Mouse (Mus musculus): Measurements from ENCODE around the gene Ssxb9.
"Not testable (repeated sequence)": the region's sequence is repeated elsewhere in the genome, so short reads cannot be mapped to it uniquely, and the experiment has no call there.

Gene Ssxb9

GRCm38 (mm10) chrX:8366678-8367077, at the start of gene Ssxb9:
Gene Ssxb9 (plus strand): TSS chrX:8366978.
- DNase-seq (ENCODE audit: low read depth, low spot score): not testable (repeated sequence)

- DNase-seq (ENCODE audit: low read depth, low spot score): no peak
These were observed 39.7 kb upstream of the Ssxb9 start, which contains the start of gene Ssxb10 for GRCm38 (mm10) chrX:8327124-8327523. Gene Ssxb10 (plus strand): TSS chrX:8327424.

DNA sequence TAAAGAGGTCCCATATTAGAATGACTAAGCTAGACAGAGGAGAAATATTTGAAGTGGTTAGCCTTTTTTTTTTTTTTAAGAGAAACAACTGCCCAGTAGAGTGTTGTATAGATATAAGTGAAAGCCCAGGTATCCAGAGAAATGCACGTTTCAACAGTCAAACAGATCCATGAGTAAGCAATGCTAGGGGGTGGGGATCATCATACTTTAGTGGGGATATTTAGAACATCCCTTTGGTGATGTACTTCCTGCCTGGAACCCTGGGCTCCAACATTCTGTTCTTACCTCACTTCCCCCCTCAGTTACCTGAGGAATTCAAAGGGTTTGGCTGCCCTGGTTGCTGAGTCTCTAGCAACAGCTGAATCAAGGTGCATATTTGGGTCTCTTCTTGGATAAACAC, 46.2 kb downstream of the Ssxb9 start, which contains the start of gene Ssxb1:
Ssxb1 (plus strand) TSS at position 301 of the 400 bp plus-strand sequence.
- DNase-seq (ENCODE audit: low read depth, low spot score): not testable (repeated sequence)

Measured in embryo, embryonic 11.5 days (tissue).